Mouse (Mus musculus) heart, embryonic 10.5 days (tissue): ENCODE measurements around the gene Ldb3. TPM values are rescaled to one million over a fixed set of nuclear protein-coding genes. Genes with fewer than 3 reads are reported as not detected.

Experiments used
- DNase-seq: peaks from one replicate; pipeline ENCODE4 v3.0.0-alpha.2; 2017; ENCODE audit warnings: low spot score
- H3K27ac ChIP-seq: fragments of 300-500 bp; sonication (generic); 2 replicates; pipeline ENCODE4 v1.5.1; 2016; ENCODE audit warnings: mild to moderate bottlenecking
- H3K27me3 ChIP-seq: fragments of 300-500 bp; sonication (generic); 2 replicates; pipeline ENCODE4 v1.6.1; 2016; ENCODE audit warnings: mild to moderate bottlenecking; ENCODE audit not compliant: poor library complexity, insufficient read depth, severe bottlenecking
- H3K36me3 ChIP-seq: fragments of 300-500 bp; sonication (generic); 2 replicates; pipeline ENCODE4 v1.6.1; 2016; ENCODE audit warnings: mild to moderate bottlenecking, moderate library complexity
- H3K4me1 ChIP-seq: fragments of 300-500 bp; sonication (generic); 2 replicates; pipeline ENCODE4 v1.6.1; 2016; ENCODE audit warnings: mild to moderate bottlenecking
- H3K4me3 ChIP-seq: fragments of 300-500 bp; sonication (generic); 2 replicates; pipeline ENCODE4 v1.5.1; 2016; ENCODE audit warnings: mild to moderate bottlenecking, moderate library complexity
- H3K9me3 ChIP-seq: fragments of 300-500 bp; sonication (generic); 2 replicates; pipeline ENCODE4 v1.6.1; 2016; ENCODE audit warnings: mild to moderate bottlenecking, moderate library complexity
- WGBS: fragments of 180-500 bp; shearing (Covaris S2); methylation state at CpG from one replicate; pipeline ENCODE4 v1.1.7; 2016; 5-methylcytosine and 5-hydroxymethylcytosine counted together
- polyA plus RNA-seq: library from polyadenylated mRNA; unstranded; fragments of >200 nt; fragmentation: Nextera tagmentation; extraction: Ambion mirVana; gene quantifications from 2 replicates; pipeline ENCODE4 v1.2.1, GENCODE M21; 2016

The Ldb3 gene
- polyA plus RNA-seq, 1 experiment from 2014 or later = 136 TPM

DNA sequence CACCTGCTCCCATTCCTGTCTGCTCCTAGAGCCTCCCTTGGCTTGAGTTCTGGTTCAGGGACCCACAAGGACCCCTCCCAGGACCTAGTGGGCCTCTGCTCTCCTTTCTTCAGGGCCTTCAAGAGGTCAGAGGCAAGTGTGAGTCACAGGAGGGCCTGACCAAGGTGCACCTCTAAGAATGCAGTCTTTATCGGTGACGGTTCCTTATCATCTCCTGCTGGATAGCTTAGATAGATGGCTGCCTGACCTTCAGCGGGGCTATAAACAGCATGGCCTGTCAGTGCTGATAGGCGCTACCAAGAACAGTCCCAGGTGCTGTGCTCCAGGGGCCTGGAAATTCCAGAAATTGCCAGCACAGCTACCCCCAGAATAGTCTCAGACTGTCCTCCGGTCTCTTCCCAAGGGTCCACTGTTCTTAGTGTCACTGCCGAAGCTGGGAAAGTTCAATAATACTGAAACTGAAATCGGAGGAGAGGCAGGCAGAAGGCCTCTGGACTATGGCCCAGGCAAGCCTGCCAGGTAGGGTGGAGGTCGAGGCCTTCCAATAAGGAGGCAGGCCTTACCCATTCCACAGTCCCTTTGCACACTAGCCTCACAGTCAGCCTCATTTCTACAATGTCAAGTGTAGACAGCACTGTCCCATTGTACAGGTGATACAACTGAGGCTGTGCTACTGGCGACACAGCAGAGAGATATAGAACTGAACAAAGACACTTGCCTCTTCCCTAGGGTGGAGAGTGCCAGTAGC is 3.0 kb downstream of the Ldb3 start:
- DNase-seq = no peak
- Histone ChIP-seq H3K27me3 (no peaks in the 10 kb centered on the region), H3K36me3 (peaks cover 43% of the 10 kb centered on the region), H3K4me1 (peaks cover 79% of the 10 kb centered on the region), H3K27ac (peak overlapping the region; percentile 94), H3K4me3 (peak overlapping the region; percentile 66), H3K9me3 (no peaks in the 10 kb centered on the region)
- 33% methylated on average over 9 of the region's 9 CpGs for WGBS

DNA sequence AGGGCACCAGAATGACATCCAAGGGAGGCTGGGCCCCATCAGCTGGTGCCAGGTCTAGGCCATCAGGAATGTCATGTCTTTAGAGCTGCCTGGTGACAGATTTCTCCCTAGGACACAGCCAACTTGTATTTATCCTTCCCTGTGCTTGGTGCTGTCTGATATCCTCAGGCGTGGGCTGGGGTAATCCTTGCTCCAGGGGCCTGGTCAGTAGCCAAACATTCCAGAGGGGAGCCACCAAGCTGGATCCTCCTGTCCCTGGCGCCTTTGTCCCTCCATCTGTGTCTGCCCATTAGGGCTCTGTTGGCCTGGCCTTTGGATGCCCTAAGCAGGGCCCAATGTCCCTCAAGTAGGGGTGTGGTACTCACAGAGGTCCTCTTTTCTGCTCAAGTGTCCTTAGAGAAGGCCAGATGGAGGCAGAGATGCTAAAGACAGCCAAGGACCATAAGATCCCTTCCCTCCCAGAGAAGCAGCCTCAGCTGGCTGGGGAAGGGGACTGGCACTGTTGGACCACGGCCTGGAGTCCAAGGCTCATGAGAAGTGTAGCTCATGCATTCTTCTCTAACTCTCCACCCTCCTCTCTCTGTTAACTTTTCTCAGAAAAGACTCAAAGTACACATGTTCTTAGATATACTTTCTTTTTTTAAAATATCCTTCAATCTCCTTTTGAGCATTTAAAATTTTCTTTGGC is 5.6 kb downstream of the Ldb3 start:
- DNase-seq = no peak
- peaks cover 58% of the 10 kb centered on the region for H3K4me1 ChIP-seq

DNA sequence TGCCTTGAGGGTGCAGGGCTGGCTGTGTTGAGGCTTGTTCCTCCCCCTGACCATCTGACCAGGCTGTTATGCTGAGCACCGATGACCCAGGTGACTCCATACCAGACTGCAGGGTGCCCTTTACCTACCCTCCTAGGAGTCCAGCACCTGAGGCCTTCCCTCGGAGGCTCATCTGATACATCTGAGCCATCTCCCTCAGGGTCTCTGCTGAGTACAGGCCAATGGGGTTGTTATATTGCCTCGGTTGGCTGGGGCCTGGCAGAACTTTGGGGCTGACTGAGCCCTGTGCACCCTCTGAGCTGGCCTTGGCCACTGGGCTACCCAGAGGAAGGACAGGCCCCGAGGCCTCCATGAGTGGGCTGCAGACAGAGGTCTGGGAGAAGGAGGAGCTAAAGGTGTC is 11.6 kb downstream of the Ldb3 start:
- H3K27me3 ChIP-seq = no peaks in the 10 kb centered on the region
- H3K4me3 ChIP-seq = no peak overlapping the region
- no peak for DNase-seq
- peaks cover 57% of the 10 kb centered on the region for H3K4me1 ChIP-seq
- peaks cover 66% of the 10 kb centered on the region for H3K36me3 ChIP-seq
- 83% methylated on average over 4 of the region's 4 CpGs for WGBS
- peak overlapping the region; percentile 73 for H3K27ac ChIP-seq
- no peaks in the 10 kb centered on the region for H3K9me3 ChIP-seq

More for the DNA sequence above, 5.6 kb downstream of the Ldb3 start:
- Histone ChIP-seq H3K27me3 (no peaks in the 10 kb centered on the region), H3K36me3 (peaks cover 64% of the 10 kb centered on the region), H3K27ac (peak overlapping the region; percentile 74), H3K9me3 (no peaks in the 10 kb centered on the region), H3K4me3 (0 out of 2 replicates have a peak overlapping the region, but pooled peaks have one; percentile 22)
- WGBS = 55% methylated on average over 3 of the region's 3 CpGs

DNA sequence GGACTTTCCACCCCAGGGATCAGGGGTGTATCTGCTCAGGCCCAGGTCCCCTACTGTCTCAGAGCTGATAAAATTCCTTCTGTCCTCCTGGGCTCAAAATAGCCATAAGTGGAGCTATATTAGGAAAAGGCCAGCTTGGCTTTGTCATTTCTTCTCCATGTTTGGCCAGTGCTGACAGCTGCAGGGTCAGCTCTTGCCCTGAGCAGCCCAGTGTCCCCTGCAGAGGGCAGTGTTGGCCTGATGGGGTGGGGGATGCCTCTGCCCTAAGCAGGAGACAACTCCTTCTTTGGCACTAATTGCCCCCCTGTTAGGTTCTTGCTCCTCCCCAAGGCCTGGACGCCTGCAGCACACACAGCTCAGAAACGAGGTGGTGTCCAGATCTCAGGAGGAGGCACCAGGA is 14.4 kb downstream of the Ldb3 start:
- Histone ChIP-seq H3K27me3 (no peaks in the 10 kb centered on the region), H3K4me3 (no peak overlapping the region), H3K4me1 (peaks cover 64% of the 10 kb centered on the region), H3K9me3 (no peaks in the 10 kb centered on the region), H3K27ac (peak overlapping the region; percentile 88), H3K36me3 (peaks cover 45% of the 10 kb centered on the region)
- DNase-seq = peak; percentile 95
- 17% methylated on average over 2 of the region's 2 CpGs for WGBS

DNA sequence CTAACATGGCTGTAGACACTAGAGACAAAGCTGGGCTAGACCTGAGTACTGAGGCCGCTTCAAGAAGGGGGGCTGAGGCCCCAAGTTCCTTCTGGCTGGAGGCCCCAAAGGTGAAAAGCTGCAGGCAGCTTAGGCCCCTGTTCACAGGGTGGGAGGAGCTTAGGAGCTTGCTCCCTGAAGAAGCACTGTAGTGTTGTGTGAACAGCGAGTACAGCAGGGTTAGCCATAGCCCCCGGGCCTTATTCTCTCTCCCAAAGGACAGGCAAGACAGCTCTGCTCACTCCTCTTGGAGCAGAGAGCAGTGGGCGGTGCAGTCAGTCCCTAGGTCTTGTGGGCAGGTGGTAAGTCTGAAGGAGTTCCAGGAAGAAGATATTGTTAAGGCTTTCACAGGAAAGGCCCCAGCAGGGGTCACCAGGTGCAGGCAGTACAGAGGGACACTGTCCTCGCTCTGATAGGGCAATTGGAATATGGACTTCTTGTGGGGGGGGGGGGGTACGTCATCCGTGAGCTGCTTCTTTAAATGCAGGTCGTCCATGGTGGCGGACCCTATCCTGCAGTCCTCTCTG is 15.1 kb downstream of the Ldb3 start:
- H3K4me1 ChIP-seq = peaks cover 71% of the 10 kb centered on the region
- H3K9me3 ChIP-seq = no peaks in the 10 kb centered on the region
- DNase-seq = no peak
- H3K27ac ChIP-seq = peak overlapping the region; percentile 88
- no peak overlapping the region for H3K4me3 ChIP-seq
- no peaks in the 10 kb centered on the region for H3K27me3 ChIP-seq
- WGBS = 45% methylated on average over 9 of the region's 9 CpGs
- peaks cover 39% of the 10 kb centered on the region for H3K36me3 ChIP-seq

DNA sequence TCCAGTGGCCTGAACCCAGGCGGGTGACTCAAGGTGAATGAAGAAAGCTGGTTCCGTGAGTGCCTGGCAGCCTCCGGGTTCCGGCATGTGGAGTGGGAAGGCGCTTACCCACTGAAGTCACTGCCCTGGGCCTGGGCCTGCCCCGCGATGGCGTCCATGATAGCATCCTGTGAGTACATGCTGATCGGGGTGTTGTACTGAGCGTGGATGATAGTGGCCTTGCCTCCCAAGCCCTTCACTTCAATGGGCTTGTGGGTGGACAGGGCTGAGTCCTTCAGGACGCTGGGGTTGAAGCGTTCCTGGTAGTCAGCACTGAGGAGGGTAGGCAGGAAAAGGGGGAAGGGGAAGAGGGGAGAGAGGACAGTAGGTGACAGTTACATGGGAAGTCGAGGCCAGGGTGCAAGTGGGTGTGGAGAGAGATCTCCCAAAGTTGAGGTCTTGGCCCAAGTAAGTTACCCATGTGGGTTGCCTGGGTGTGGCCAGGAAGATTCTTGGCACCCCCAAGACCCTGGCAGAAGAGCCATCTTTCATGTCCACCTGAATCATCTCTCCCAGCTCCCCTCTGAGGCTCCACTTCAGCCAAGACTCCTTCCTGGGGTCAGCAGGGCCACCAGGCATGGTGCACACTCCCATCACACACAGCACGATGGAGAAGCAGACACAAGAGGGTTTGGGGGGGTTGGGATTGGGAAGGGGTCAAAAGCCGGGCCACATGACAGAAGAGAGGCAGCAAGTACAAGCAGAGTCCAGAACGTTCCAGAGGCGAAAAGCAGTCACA is 16.7 kb downstream of the Ldb3 start:
- DNase-seq = no peak
- H3K27me3 ChIP-seq = no peaks in the 10 kb centered on the region
- peak overlapping the region; percentile 88; the same call in 1 of the 2 replicates for H3K27ac ChIP-seq
- no peak overlapping the region for H3K4me3 ChIP-seq
- WGBS = 79% methylated on average over 17 of the region's 17 CpGs
- no peaks in the 10 kb centered on the region for H3K9me3 ChIP-seq
- peaks cover 72% of the 10 kb centered on the region for H3K4me1 ChIP-seq
- peaks cover 23% of the 10 kb centered on the region for H3K36me3 ChIP-seq

DNA sequence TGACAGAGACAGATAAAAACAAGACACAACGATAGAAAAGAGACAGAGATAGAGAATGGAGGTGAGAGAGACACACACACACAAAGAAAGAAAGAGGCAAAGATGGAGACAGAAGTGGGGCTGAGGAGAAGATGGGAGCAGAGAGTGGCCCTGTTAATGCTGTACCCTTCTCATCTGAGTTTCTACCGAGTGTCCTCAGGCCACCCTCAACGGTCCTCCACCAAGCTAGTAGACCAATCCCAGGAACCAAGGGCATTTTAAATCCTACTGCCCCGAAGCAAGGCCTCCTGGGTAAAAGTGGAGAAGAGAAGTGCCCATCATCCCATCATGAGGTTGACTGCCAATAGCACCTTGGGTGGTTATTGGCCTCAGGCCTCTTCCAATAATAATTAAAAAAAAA is 17.6 kb downstream of the Ldb3 start:
- no peaks in the 10 kb centered on the region for H3K27me3 ChIP-seq
- peaks cover 74% of the 10 kb centered on the region for H3K4me1 ChIP-seq
- H3K27ac ChIP-seq = no peak overlapping the region
- no peaks in the 10 kb centered on the region for H3K9me3 ChIP-seq
- WGBS = 80% methylated on average over 4 of the region's 4 CpGs
- H3K4me3 ChIP-seq = no peak overlapping the region
- no peak for DNase-seq
- peaks cover 14% of the 10 kb centered on the region for H3K36me3 ChIP-seq

DNA sequence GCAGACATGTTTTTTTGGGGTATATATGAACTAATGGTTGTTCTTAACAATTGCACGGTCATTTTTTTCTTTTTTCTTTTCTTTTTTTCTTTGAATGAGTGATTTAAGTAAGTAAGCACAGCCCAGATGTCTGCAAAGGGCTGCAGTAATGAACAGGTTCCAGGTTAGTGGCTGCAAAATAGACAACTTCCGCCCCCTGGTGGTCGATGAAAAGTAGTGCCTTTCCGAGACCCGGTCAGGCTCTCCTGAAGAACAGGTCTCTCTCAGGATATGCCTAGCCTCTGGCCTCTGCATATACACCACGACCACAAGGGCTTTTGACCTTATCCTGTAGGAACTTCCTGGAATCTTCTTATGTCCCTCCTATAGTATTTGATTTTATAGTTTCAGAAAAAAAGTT is 18.2 kb downstream of the Ldb3 start:
- DNase-seq = no peak
- Histone ChIP-seq H3K27me3 (no peaks in the 10 kb centered on the region), H3K4me3 (0 out of 2 replicates have a peak overlapping the region, but pooled peaks have one; percentile 37), H3K9me3 (no peaks in the 10 kb centered on the region), H3K4me1 (peaks cover 78% of the 10 kb centered on the region), H3K27ac (no peak overlapping the region; the same call in 1 of the 2 replicates), H3K36me3 (peaks cover 8% of the 10 kb centered on the region)
- 2% methylated on average over 6 of the region's 6 CpGs for WGBS

DNA sequence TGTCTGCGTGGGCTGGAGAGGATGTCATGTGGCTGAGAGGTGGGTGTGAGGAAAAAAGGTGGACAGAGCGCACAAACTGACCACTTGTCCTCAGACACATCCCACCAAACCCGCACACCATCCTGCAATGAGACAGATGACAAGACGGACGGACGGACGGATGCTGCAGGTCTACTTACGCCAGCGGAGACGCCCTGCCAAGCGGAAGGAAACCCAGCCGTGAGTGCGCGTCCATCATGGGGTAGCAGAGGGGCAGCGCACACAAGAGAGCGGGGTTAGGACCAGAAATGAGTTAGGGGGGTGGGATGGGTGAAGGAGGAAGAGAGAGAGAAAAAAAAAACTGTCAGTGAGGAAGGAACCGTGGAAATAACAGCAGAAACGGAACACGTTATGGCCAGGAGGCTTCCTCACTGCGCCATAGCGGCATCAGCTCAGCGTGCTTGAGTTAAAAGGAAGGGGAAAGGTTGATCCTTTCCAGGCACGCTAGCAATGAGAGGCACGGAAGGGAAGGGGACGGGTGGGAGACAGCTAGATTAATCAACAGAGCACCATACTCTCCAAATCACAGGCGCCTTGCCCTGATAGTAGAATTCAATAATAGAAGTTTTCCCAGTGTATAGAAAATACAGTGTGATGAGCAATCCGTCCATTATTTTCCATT is 18.8 kb downstream of the Ldb3 start:
- no peak for DNase-seq
- H3K27ac ChIP-seq = peak overlapping the region; percentile 72; the same call in 1 of the 2 replicates

DNA sequence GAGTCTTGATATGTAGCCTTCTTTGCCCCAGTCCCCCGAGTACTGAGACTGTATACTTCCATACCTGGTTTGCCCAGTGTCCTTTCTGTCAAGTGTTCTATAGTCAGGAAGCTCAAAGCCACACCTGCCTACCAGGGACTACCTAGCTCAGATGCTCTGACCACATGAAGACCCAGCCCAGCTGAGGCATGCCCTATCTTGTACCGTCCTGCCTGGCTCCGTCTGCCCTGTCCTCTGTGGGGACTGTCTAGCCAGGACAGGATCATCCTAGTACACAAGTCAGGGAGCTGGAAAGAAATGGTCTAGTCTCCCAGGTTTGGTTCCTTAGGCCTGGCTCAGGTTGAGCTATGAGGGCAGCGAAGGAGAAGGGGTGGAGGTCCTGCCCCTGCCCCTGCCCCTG is 19.9 kb downstream of the Ldb3 start:
- Histone ChIP-seq H3K27me3 (no peaks in the 10 kb centered on the region), H3K4me1 (peaks cover 81% of the 10 kb centered on the region), H3K4me3 (no peak overlapping the region), H3K9me3 (no peaks in the 10 kb centered on the region), H3K36me3 (peaks cover 2% of the 10 kb centered on the region; the same call in 1 of the 2 replicates), H3K27ac (peak overlapping the region; percentile 72; the same call in 1 of the 2 replicates)
- no peak for DNase-seq
- WGBS = 61% methylated on average over 4 of the region's 4 CpGs

More for the DNA sequence above, 18.8 kb downstream of the Ldb3 start:
- Histone ChIP-seq H3K4me1 (peaks cover 85% of the 10 kb centered on the region), H3K27me3 (no peaks in the 10 kb centered on the region), H3K9me3 (no peaks in the 10 kb centered on the region), H3K4me3 (peak overlapping the region; percentile 37), H3K36me3 (peaks cover 1% of the 10 kb centered on the region; the same call in 1 of the 2 replicates)
- 28% methylated on average over 27 of the region's 27 CpGs for WGBS

DNA sequence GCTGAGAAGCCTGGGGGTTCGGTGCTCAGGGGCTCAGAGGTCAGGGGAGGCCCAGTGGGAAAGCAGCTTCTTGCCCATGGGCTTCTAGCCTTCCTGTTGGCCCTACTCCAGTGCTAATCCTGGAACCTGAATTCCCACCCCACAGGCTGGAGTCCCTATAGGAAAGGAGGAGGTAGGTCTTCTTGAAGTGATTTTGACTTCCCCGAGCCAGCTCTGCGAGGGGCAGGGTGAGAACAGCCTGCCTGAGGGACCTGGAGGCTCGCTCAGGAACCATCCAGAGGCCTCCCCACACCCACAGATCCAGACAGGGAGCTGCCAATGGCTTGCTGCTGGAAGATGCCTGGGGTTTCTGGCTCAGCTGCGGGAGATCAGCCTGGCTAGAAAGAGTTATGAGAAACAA is 20.8 kb downstream of the Ldb3 start:
- Histone ChIP-seq H3K9me3 (no peaks in the 10 kb centered on the region), H3K36me3 (peaks cover 2% of the 10 kb centered on the region; the same call in 1 of the 2 replicates), H3K4me3 (no peak overlapping the region), H3K27me3 (no peaks in the 10 kb centered on the region), H3K4me1 (peaks cover 75% of the 10 kb centered on the region), H3K27ac (peak overlapping the region; percentile 38)
- DNase-seq = no peak
- 40% methylated on average over 5 of the region's 5 CpGs for WGBS

DNA sequence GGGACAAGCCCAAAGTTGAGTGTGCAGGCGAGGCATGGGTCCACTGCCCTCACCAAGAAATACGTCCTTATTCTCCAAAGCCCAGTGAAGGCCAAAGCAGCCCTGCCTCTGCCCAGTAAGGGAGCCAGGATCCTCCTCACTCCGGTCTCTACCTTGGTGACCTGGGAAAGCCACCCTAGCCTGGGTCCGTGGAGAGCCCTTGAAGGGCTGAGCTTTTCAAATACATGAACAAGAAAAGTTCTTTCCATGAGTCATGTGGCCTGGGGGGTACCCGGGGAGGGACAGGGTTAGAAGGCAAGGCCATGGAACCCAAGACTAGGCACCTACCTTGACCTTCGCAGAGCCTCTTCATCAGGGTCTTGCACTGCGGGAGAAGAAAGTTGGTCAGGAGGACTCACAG is 22.0 kb downstream of the Ldb3 start:
- peaks cover 77% of the 10 kb centered on the region for H3K4me1 ChIP-seq
- no peak for DNase-seq
- peak overlapping the region; percentile 56; the same call in 1 of the 2 replicates for H3K27ac ChIP-seq
- H3K4me3 ChIP-seq = no peak overlapping the region
- WGBS = 87% methylated on average over 7 of the region's 7 CpGs
- H3K36me3 ChIP-seq = peaks cover 12% of the 10 kb centered on the region; the same call in 1 of the 2 replicates
- H3K9me3 ChIP-seq = no peaks in the 10 kb centered on the region
- H3K27me3 ChIP-seq = no peaks in the 10 kb centered on the region
